Mouse (Mus musculus): ENCODE results near the gene Pknox1. TPM values are rescaled to one million over a fixed set of nuclear protein-coding genes. Genes with fewer than 3 reads are reported as not detected.
"Not testable (repeated sequence)": the region's sequence is repeated elsewhere in the genome, so short reads cannot be mapped to it uniquely, and the experiment has no call there.

The Pknox1 gene
- polyA plus RNA-seq (2016; fragmentation: Nextera tagmentation; extraction: Ambion mirVana) = 21.1 and 24.8 TPM in 2 replicates

DNA sequence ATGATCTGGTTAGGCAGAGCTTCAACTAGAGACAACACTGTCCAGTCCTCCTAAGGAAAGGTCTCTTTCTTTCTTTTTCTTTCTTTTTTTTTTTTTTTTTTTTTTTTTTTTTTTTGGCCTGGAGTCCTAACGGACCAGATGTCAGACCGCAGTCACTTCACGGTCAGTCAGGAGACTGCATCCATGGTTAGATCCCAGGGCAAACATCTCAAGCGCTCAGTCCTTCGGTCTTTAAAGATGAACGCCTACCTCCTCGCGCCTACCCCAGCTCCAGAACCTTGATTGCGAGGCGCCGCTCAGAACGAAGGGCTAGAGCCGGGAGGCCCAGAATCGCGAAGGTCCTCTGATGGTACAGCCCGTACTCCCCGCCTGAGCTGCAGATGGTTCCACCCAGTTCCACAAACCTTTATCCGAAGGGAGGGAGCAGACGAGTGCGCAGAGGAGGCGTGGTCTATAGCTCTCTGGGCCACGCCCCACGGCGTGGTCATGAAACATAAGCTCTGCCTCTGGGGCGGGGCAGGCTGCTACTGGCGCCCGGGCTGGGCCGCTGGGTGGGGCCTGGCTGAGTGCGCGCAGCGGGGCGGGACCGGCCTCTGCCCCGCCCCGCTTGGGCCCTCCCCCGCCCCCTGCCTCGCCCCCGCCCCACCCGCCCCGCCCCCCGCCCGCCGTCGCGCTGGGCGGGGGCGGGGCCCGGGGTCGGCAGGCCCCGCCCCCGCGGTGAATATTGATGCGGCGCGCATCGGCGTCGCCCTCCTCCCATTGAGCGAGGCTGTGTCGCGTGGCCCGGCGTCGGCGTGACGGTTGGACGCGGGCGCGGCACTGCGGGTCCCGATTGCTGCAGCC lies at the start of gene Pknox1:
Gene Pknox1 (plus strand): TSS at position 720 of the 843 bp plus-strand sequence.
- Histone ChIP-seq H3K4me1 (replicated peaks) (peaks cover 37% of the 10 kb centered on the region), H3K27me3 (ENCODE audit: insufficient read depth, poor library complexity, severe bottlenecking) (no peaks in the 10 kb centered on the region), H3K27ac (peak within 1 kb of the TSS; percentile 97), H3K4me3 (peak within 1 kb of the TSS; percentile 85), H3K9me3 (no peaks in the 10 kb centered on the region), H3K36me3 (no peaks in the 10 kb centered on the region)
- peak; percentile 99 for DNase-seq (ENCODE audit: low spot score)
- under 1% methylated on average over 71 of the region's 72 CpGs for WGBS

DNA sequence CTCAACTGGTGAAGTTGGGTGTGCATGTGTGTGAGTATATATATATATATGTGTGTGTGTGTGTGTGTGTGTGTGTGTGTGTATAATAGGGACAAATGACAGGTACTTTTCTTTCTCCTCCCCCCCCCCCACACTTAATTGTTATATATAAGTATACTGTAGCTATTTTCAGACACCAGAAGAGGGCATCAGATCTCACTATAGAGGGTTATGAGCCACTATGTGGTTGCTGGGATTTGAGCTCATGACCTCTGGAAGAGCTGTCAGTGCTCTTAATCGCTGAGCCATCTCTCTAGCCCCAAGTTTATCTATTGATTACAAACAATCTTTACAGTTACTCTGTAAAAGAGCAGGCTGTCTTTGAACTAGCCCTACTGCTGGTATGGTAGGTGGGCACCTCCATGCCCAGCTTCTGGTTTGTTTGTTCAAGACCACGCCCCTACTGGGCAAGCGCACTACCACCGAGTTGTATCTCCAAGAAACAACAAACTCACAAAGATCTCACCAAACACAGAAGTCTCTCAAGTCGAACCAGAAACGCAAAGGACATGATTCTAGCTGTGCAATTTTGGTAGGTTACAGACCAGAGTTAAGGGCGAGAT lies 45.1 kb upstream of the Pknox1 start:
- peak overlapping the region; percentile 87 for H3K27ac ChIP-seq
- DNase-seq (ENCODE audit: low spot score) = no peak
- H3K27me3 ChIP-seq (ENCODE audit: insufficient read depth, poor library complexity, severe bottlenecking) = no peaks in the 10 kb centered on the region; the same call in 1 of the 2 replicates
- peaks cover 18% of the 10 kb centered on the region for H3K36me3 ChIP-seq
- peak overlapping the region; percentile 77 for H3K4me3 ChIP-seq
- H3K4me1 ChIP-seq (replicated peaks) = peaks cover 24% of the 10 kb centered on the region
- no peaks in the 10 kb centered on the region for H3K9me3 ChIP-seq
- 4% methylated on average over 7 of the region's 7 CpGs for WGBS

DNA sequence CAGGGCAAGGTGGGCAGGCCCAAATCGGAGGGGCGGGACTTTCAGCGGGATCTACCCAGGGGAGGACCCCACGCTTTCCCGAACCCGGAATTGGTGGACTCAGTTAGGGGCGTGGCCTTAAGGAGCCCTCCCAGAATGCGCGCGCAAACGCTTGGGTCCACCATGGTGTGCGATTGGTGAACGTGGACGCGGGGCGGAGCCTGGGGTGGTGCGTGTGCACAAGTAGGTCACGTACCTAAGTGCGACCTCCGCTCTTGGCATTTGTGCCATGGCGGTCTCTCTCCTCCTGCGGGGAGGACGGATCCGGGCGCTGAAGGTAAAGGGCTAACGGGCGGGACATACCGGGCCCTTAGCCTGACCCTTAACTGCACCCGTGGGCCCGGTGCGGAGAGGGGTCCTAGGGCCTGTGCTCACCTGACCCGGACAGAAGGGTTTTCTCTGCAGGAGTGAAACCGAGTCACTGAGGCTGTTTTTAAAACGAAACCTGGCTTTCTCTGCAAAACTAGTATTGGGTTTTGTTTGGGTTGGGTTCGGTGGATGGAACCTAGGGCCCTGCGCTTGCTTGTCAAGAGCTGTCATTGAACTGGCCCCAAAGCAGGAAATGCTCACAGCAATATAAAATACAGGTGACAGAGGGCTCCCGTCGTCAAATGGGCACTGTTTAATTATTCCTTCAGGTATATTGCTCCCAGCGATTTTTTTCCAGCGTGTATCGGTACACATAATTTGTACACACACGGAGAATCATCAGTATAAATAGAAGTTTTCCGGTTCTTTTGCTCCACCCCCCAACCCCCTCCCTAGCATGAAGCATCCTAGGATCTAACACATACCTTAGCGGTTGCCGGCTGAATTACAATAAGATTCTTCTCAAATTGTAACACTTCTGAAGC lies 44.3 kb upstream of the Pknox1 start, which contains the start of the genes Wdr4 and Ndufv3:
Gene Wdr4 (minus strand): TSS at position 35 of the 893 bp plus-strand sequence.
Gene Ndufv3 (plus strand): TSS at position 170 of the 893 bp plus-strand sequence.
- Histone ChIP-seq H3K36me3 (peaks cover 24% of the 10 kb centered on the region), H3K4me1 (replicated peaks) (peaks cover 23% of the 10 kb centered on the region), H3K27ac (peak within 1 kb of the TSS; percentile 87), H3K9me3 (no peaks in the 10 kb centered on the region), H3K27me3 (ENCODE audit: insufficient read depth, poor library complexity, severe bottlenecking) (no peaks in the 10 kb centered on the region; the same call in 1 of the 2 replicates), H3K4me3 (peak within 1 kb of the TSS; percentile 77)
- peak; percentile 97 for DNase-seq (ENCODE audit: low spot score)
- WGBS = under 1% methylated on average over 45 of the region's 45 CpGs

DNA sequence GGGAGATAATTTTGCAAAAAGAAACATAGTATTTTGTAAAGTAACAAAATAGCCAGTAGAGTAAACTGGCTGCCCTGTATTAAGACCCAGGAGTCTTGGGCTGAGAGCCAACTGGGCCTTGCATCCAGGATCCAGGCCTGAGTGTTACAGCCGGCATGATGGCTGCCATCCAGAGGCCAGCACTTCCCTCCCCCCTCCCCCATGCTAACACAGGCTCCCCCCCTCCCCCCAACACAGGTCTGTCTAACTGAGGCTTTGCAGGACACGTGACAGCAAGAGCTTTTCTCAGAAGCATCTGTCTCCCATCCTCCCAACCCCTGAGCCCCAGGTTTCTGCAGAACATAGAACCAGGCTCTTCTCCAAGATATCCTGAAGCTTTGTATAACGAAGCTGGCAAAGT lies 43.6 kb upstream of the Pknox1 start:
- Histone ChIP-seq H3K4me1 (replicated peaks) (peaks cover 22% of the 10 kb centered on the region), H3K4me3 (peak overlapping the region; percentile 77), H3K9me3 (no peaks in the 10 kb centered on the region), H3K27me3 (ENCODE audit: insufficient read depth, poor library complexity, severe bottlenecking) (no peaks in the 10 kb centered on the region; the same call in 1 of the 2 replicates), H3K36me3 (peaks cover 31% of the 10 kb centered on the region), H3K27ac (no peak overlapping the region)
- 21% methylated on average over 3 of the region's 3 CpGs for WGBS
- DNase-seq (ENCODE audit: low spot score) = no peak

DNA sequence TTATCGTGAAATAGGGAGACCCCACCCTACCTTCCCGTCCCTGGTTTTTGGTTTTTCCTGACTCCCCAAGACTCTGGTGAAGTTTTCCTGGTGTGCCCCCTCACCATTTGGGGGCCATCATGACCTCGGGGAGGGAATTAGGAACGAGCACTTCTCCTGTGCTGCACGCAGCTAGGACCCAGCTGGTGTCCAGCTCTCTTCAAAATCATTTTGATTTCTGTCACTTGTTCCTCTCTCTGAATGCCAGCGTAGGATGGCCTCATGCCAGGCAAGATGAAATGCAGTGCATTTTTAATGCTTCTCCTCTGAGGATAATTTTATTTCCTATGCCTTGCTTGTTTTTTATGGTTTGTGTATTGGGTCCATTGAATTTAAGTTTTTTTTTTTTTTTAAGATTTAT lies 42.6 kb upstream of the Pknox1 start:
- Histone ChIP-seq H3K9me3 (no peaks in the 10 kb centered on the region), H3K27me3 (ENCODE audit: insufficient read depth, poor library complexity, severe bottlenecking) (no peaks in the 10 kb centered on the region; the same call in 1 of the 2 replicates), H3K4me1 (replicated peaks) (peaks cover 22% of the 10 kb centered on the region), H3K36me3 (peaks cover 38% of the 10 kb centered on the region), H3K4me3 (no peak overlapping the region), H3K27ac (no peak overlapping the region)
- no peak for DNase-seq (ENCODE audit: low spot score)
- 88% methylated on average over 6 of the region's 6 CpGs for WGBS

DNA sequence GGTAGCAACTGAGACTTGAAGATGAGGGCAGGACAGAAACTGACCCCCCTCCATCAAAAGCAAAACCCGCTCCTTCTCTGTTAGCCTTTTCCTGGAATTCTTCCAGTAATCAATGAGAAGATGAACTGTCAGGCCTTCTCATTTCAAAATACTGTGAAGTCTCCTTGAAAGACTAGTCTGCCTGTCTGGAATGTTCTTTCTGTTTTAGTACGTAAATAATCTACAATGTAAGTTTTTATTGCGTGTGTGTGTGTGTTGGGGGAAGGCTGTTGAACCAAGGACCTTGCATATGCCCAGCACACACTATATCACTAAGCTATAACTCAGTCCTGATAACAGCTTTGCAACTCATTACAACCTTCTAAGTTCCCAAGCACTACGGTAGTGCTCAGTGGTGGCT lies 39.4 kb upstream of the Pknox1 start:
- peaks cover 66% of the 10 kb centered on the region for H3K36me3 ChIP-seq
- peaks cover 19% of the 10 kb centered on the region for H3K4me1 ChIP-seq (replicated peaks)
- H3K4me3 ChIP-seq = no peak overlapping the region
- no peak overlapping the region for H3K27ac ChIP-seq
- H3K9me3 ChIP-seq = no peaks in the 10 kb centered on the region
- WGBS = 95% methylated on average over 4 of the region's 4 CpGs
- H3K27me3 ChIP-seq (ENCODE audit: insufficient read depth, poor library complexity, severe bottlenecking) = no peaks in the 10 kb centered on the region
- DNase-seq (ENCODE audit: low spot score) = no peak

DNA sequence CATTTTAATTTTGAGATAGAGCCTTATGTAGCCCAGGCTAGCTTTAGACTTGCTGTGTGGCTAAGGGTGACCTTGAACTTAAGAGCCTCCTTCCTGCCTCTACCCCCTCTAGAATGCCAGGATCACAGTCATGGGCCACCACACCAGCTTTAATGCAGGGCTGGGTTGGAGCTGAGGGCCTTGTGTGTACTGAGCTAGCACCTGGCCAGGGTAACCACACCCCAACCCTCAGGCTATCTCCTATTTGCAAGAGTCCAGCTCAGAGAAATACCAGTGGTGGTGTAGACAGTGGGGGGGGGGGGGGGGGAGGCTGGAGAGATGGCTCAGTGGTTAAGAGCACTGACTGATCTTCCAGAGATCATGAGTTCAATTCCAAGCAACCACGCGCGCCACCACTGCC lies 38.7 kb upstream of the Pknox1 start:
- 98% methylated on average over 3 of the region's 3 CpGs for WGBS
- no peak overlapping the region for H3K27ac ChIP-seq
- no peaks in the 10 kb centered on the region for H3K27me3 ChIP-seq (ENCODE audit: insufficient read depth, poor library complexity, severe bottlenecking)
- peaks cover 12% of the 10 kb centered on the region for H3K4me1 ChIP-seq (replicated peaks)
- H3K9me3 ChIP-seq = no peaks in the 10 kb centered on the region
- no peak for DNase-seq (ENCODE audit: low spot score)
- H3K36me3 ChIP-seq = peaks cover 70% of the 10 kb centered on the region
- H3K4me3 ChIP-seq = no peak overlapping the region

DNA sequence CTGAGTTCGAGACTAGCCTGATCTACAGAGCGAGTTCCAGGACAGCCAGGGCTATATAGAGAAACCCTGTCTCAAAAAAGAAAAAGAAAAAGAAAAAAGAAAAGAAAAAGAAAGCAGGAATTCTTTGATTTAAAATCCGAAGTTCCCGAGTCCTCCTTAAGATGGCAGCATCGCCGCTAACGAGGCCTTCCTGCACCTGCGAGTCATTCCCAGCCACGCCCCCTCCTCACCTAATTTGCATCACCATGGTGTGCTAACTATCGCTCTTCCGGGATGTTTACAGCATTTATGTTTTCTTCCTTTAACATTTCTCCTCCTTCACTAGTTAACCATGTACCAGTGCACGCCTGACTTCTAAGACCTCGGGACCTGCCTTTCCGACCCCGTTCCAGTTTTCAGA lies 35.2 kb upstream of the Pknox1 start:
- peak; percentile 42 for DNase-seq (ENCODE audit: low spot score)
- Histone ChIP-seq H3K4me1 (replicated peaks) (no peaks in the 10 kb centered on the region), H3K36me3 (peaks cover 64% of the 10 kb centered on the region), H3K9me3 (no peaks in the 10 kb centered on the region), H3K27ac (no peak overlapping the region), H3K4me3 (no peak overlapping the region), H3K27me3 (ENCODE audit: insufficient read depth, poor library complexity, severe bottlenecking) (no peaks in the 10 kb centered on the region)
- 25% methylated on average over 15 of the region's 15 CpGs for WGBS

DNA sequence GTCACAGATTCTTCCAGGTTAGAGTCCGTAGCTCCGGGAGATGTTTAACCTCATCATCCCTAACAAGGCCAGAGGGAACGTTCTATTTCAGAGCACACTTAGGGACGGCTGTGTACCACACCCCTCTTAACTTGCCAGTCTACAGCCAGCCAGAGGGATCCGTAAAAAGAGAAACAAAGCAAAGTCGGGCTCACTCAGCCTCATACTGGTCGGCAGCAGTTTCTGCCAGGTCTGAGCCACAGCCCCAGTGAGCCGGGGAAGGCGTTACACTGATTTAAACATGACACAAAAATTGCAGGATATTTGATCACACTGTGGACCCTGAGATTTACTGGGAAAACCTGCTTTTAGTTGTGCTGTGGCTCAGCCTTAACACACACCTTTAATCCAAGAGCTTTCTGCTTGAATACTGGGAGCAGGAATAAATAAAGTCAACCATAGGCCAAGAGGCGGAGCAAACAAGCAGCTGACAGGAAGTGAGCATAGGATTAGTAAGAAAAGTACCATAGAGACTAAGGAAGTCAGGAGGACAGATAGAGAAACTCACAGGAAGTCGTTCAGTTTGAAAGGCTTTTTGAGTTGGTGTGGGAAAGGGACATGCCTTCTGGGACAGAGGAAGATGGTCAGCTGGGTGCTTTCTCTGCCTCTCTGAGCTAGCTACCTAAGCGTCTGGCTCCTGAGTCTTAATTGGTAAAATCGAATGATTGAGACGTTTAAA lies 32.9 kb upstream of the Pknox1 start:
- DNase-seq (ENCODE audit: low spot score) = no peak
- H3K36me3 ChIP-seq = peaks cover 47% of the 10 kb centered on the region
- H3K4me1 ChIP-seq (replicated peaks) = peaks cover 18% of the 10 kb centered on the region
- no peak overlapping the region for H3K27ac ChIP-seq
- no peaks in the 10 kb centered on the region for H3K27me3 ChIP-seq (ENCODE audit: insufficient read depth, poor library complexity, severe bottlenecking)
- no peaks in the 10 kb centered on the region for H3K9me3 ChIP-seq
- H3K4me3 ChIP-seq = no peak overlapping the region
- WGBS = 90% methylated on average over 14 of the region's 14 CpGs

DNA sequence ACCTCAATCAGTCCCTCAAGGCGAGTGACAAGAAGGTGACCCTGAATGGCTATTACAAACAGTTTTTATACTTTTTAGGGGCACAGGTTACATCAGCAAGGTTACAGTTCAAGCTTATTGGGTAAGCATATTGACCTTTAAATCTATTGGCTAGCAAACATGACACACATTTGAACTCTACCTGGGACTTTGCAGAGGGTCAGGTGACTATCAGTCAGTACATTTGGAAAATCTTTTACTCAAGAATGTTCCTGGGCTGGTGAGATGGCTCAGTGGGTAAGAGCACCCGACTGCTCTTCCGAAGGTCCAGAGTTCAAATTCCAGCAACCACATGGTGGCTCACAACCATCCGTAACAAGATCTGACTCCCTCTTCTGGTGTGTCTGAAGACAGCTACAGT lies 32.2 kb upstream of the Pknox1 start:
- 92% methylated on average over 4 of the region's 4 CpGs for WGBS

DNA sequence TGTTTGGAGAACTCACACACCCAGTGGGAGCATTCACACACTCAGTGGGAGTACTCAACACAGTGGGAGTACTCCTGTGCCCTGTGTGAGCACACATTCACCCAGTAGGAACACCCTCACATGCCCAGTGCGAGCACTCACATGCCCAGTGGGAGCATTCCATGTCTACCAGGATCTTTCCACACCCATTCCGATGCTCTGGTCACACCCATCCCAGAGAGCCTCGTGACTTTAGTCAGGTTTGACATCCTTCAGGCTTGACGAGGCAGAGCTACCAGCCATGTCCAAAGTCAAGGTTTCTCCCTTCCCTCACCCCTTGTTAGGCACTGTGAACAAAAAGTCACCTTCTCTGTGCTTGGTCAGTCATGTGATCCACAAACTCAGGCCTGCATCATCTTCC lies 29.2 kb upstream of the Pknox1 start:
- DNase-seq (ENCODE audit: low spot score) = no peak
- peak overlapping the region; percentile 89 for H3K27ac ChIP-seq
- peaks cover 14% of the 10 kb centered on the region for H3K36me3 ChIP-seq
- no peaks in the 10 kb centered on the region for H3K9me3 ChIP-seq
- 68% methylated on average over 4 of the region's 4 CpGs for WGBS
- no peaks in the 10 kb centered on the region for H3K27me3 ChIP-seq (ENCODE audit: insufficient read depth, poor library complexity, severe bottlenecking)
- no peak overlapping the region for H3K4me3 ChIP-seq
- H3K4me1 ChIP-seq (replicated peaks) = peaks cover 23% of the 10 kb centered on the region

More for the DNA sequence above, 32.2 kb upstream of the Pknox1 start:
- H3K9me3 ChIP-seq; H3K27ac ChIP-seq; H3K4me3 ChIP-seq; H3K27me3 ChIP-seq (ENCODE audit: insufficient read depth, poor library complexity, severe bottlenecking); DNase-seq (ENCODE audit: low spot score): not testable (repeated sequence)
- peaks cover 18% of the 10 kb centered on the region for H3K4me1 ChIP-seq (replicated peaks)
- H3K36me3 ChIP-seq = peaks cover 40% of the 10 kb centered on the region
